Mouse (Mus musculus): ENCODE data around the gene Foxf1. TPM values are rescaled to one million over a fixed set of nuclear protein-coding genes. Genes with fewer than 3 reads are reported as not detected.

Gene Foxf1
- polyA plus RNA-seq, 1 experiment from 2014 or later = 126 TPM

GRCm38 (mm10) chr8:121118634-121119420 is 34.6 kb downstream of the Foxf1 start:
- Histone ChIP-seq H3K9ac (no peak overlapping the region), H3K27ac (no peak overlapping the region), H3K27me3 (replicated peaks) (peaks cover 95% of the 10 kb centered on the region), H3K4me1 (replicated peaks) (peaks cover 15% of the 10 kb centered on the region), H3K4me3 (replicated peaks) (no peak overlapping the region), H3K9me3 (no peaks in the 10 kb centered on the region; the same call in 1 of the 2 replicates), H3K4me2 (replicated peaks) (no peak overlapping the region), H3K36me3 (no peaks in the 10 kb centered on the region)
- no peak for ATAC-seq
- WGBS = 7% methylated on average over 18 of the region's 18 CpGs

GRCm38 (mm10) chr8:121119635-121120455 is 35.7 kb downstream of the Foxf1 start:
- H3K4me2 ChIP-seq (replicated peaks) = no peak overlapping the region
- H3K27me3 ChIP-seq (replicated peaks) = peaks cover 93% of the 10 kb centered on the region
- no peak overlapping the region for H3K27ac ChIP-seq
- 25% methylated on average over 12 of the region's 12 CpGs for WGBS
- ATAC-seq = no peak
- peaks cover 19% of the 10 kb centered on the region for H3K4me1 ChIP-seq (replicated peaks)
- no peak overlapping the region for H3K9ac ChIP-seq
- H3K4me3 ChIP-seq (replicated peaks) = no peak overlapping the region
- H3K9me3 ChIP-seq = no peaks in the 10 kb centered on the region; the same call in 1 of the 2 replicates
- no peaks in the 10 kb centered on the region for H3K36me3 ChIP-seq

- H3K27me3 ChIP-seq (replicated peaks) = peaks cover 95% of the 10 kb centered on the region
- 28% methylated on average over 17 of the region's 17 CpGs for WGBS
- no peak overlapping the region for H3K4me3 ChIP-seq (replicated peaks)
- H3K4me1 ChIP-seq (replicated peaks) = peaks cover 27% of the 10 kb centered on the region
- no peak overlapping the region for H3K27ac ChIP-seq
- H3K4me2 ChIP-seq (replicated peaks) = no peak overlapping the region
- H3K9ac ChIP-seq = no peak overlapping the region
- ATAC-seq = no peak
- H3K36me3 ChIP-seq = no peaks in the 10 kb centered on the region
- H3K9me3 ChIP-seq = no peaks in the 10 kb centered on the region; the same call in 1 of the 2 replicates
Measured at GRCm38 (mm10) chr8:121120456-121121419, 36.6 kb downstream of the Foxf1 start.

- Histone ChIP-seq H3K9ac (no peak overlapping the region), H3K36me3 (no peaks in the 10 kb centered on the region), H3K27me3 (replicated peaks) (peaks cover 96% of the 10 kb centered on the region), H3K27ac (no peak overlapping the region), H3K4me1 (replicated peaks) (peaks cover 22% of the 10 kb centered on the region), H3K4me3 (replicated peaks) (no peak overlapping the region), H3K9me3 (no peaks in the 10 kb centered on the region; the same call in 1 of the 2 replicates), H3K4me2 (replicated peaks) (no peak overlapping the region)
- whole genome bisulfite sequencing = 16% methylated on average over 8 of the region's 8 CpGs
- ATAC-seq = no peak
Measured at GRCm38 (mm10) chr8:121121704-121122103, 37.5 kb downstream of the Foxf1 start.

- Histone ChIP-seq H3K9ac (no peak overlapping the region), H3K4me2 (replicated peaks) (no peak overlapping the region), H3K9me3 (no peaks in the 10 kb centered on the region; the same call in 1 of the 2 replicates), H3K4me3 (replicated peaks) (no peak overlapping the region), H3K27me3 (replicated peaks) (peaks cover 95% of the 10 kb centered on the region), H3K36me3 (no peaks in the 10 kb centered on the region), H3K27ac (no peak overlapping the region), H3K4me1 (replicated peaks) (peaks cover 15% of the 10 kb centered on the region)
- WGBS = 18% methylated on average over 7 of the region's 7 CpGs
- no peak for ATAC-seq
Measured at GRCm38 (mm10) chr8:121122368-121122767, 38.2 kb downstream of the Foxf1 start.

- Histone ChIP-seq H3K9ac (no peak overlapping the region), H3K36me3 (no peaks in the 10 kb centered on the region), H3K4me1 (replicated peaks) (peaks cover 19% of the 10 kb centered on the region), H3K27me3 (replicated peaks) (peaks cover 95% of the 10 kb centered on the region), H3K4me2 (replicated peaks) (no peak overlapping the region), H3K4me3 (replicated peaks) (no peak overlapping the region), H3K27ac (no peak overlapping the region), H3K9me3 (no peaks in the 10 kb centered on the region; the same call in 1 of the 2 replicates)
- 54% methylated on average over 2 of the region's 2 CpGs for WGBS
- no peak for ATAC-seq
Measured at GRCm38 (mm10) chr8:121123113-121123512, 38.9 kb downstream of the Foxf1 start.

GRCm38 (mm10) chr8:121124547-121125239 is 40.5 kb downstream of the Foxf1 start:
- Histone ChIP-seq H3K4me2 (replicated peaks) (peak overlapping the region; percentile 93), H3K4me3 (replicated peaks) (peak overlapping the region; percentile 41; the same call in 1 of the 2 replicates), H3K36me3 (no peaks in the 10 kb centered on the region), H3K27ac (no peak overlapping the region), H3K4me1 (replicated peaks) (peaks cover 27% of the 10 kb centered on the region), H3K9ac (no peak overlapping the region), H3K9me3 (no peaks in the 10 kb centered on the region), H3K27me3 (replicated peaks) (peaks cover 97% of the 10 kb centered on the region)
- whole genome bisulfite sequencing = 8% methylated on average over 17 of the region's 17 CpGs
- ATAC-seq = no peak; the same call in 1 of the 2 replicates

- under 1% methylated on average over 36 of the region's 36 CpGs for WGBS
- ATAC-seq = peak; percentile 80
- Histone ChIP-seq H3K4me1 (replicated peaks) (peaks cover 27% of the 10 kb centered on the region), H3K27me3 (replicated peaks) (peaks cover 97% of the 10 kb centered on the region), H3K36me3 (no peaks in the 10 kb centered on the region), H3K4me2 (replicated peaks) (peak overlapping the region; percentile 93), H3K27ac (0 out of 2 replicates have a peak overlapping the region, but pooled peaks have one; percentile 27), H3K4me3 (replicated peaks) (peak overlapping the region; percentile 41), H3K9ac (peak overlapping the region; percentile 40; the same call in 1 of the 2 replicates), H3K9me3 (no peaks in the 10 kb centered on the region)
Measured at GRCm38 (mm10) chr8:121125311-121125876, 41.2 kb downstream of the Foxf1 start.

GRCm38 (mm10) chr8:121126191-121126590 is 42.0 kb downstream of the Foxf1 start:
- H3K36me3 ChIP-seq = no peaks in the 10 kb centered on the region
- H3K4me2 ChIP-seq (replicated peaks) = peak overlapping the region; percentile 93
- H3K9ac ChIP-seq = peak overlapping the region; percentile 20; the same call in 1 of the 2 replicates
- peaks cover 94% of the 10 kb centered on the region for H3K27me3 ChIP-seq (replicated peaks)
- 9% methylated on average over 6 of the region's 6 CpGs for WGBS
- H3K4me1 ChIP-seq (replicated peaks) = peaks cover 27% of the 10 kb centered on the region
- H3K4me3 ChIP-seq (replicated peaks) = peak overlapping the region; percentile 41; the same call in 1 of the 2 replicates
- 0 out of 2 replicates have a peak overlapping the region, but pooled peaks have one; percentile 27 for H3K27ac ChIP-seq
- no peaks in the 10 kb centered on the region for H3K9me3 ChIP-seq
- ATAC-seq = no peak

- Histone ChIP-seq H3K9me3 (no peaks in the 10 kb centered on the region), H3K9ac (no peak overlapping the region; the same call in 1 of the 2 replicates), H3K36me3 (no peaks in the 10 kb centered on the region), H3K4me2 (replicated peaks) (peak overlapping the region; percentile 93; the same call in 1 of the 2 replicates), H3K4me3 (replicated peaks) (0 out of 2 replicates have a peak overlapping the region, but pooled peaks have one; percentile 41), H3K27me3 (replicated peaks) (peaks cover 89% of the 10 kb centered on the region), H3K27ac (peak overlapping the region; percentile 4; the same call in 1 of the 2 replicates), H3K4me1 (replicated peaks) (peaks cover 27% of the 10 kb centered on the region)
- 6% methylated on average over 6 of the region's 6 CpGs for whole genome bisulfite sequencing
- ATAC-seq = peak; percentile 30; the same call in 1 of the 2 replicates
Measured at GRCm38 (mm10) chr8:121126694-121127093, 42.5 kb downstream of the Foxf1 start.
